Mouse (Mus musculus) frontal cortex, postnatal 25 days (tissue): ENCODE measurements around the gene Glb1l.
"Not testable (repeated sequence)": the region's sequence is repeated elsewhere in the genome, so short reads cannot be mapped to it uniquely, and the experiment has no call there.

Experiments
- DNase-seq, 2 experiments: peaks; one replicate each; pipeline ENCODE4 v3.0.0; 2022; ENCODE audit warnings: low spot score in 2 of 2

Gene Glb1l

GRCm38 (mm10) chr1:75210136-75211087 is at the start of gene Glb1l, which contains the start of gene Stk16:
Gene Glb1l (minus strand): TSS chr1:75210813.
Gene Stk16 (plus strand): TSS chr1:75210838.
- peak; percentile 94 to 96 for DNase-seq

GRCm38 (mm10) chr1:75255516-75256046 is 45.0 kb upstream of the Glb1l start:
- DNase-seq = no peak

- no peak for DNase-seq
Measured at GRCm38 (mm10) chr1:75254625-75255013, 44.0 kb upstream of the Glb1l start.

GRCm38 (mm10) chr1:75253849-75254624 is 43.4 kb upstream of the Glb1l start:
- DNase-seq = peak; percentile 81 to 87

GRCm38 (mm10) chr1:75253029-75253428 is 42.4 kb upstream of the Glb1l start:
- DNase-seq = no peak

DNA sequence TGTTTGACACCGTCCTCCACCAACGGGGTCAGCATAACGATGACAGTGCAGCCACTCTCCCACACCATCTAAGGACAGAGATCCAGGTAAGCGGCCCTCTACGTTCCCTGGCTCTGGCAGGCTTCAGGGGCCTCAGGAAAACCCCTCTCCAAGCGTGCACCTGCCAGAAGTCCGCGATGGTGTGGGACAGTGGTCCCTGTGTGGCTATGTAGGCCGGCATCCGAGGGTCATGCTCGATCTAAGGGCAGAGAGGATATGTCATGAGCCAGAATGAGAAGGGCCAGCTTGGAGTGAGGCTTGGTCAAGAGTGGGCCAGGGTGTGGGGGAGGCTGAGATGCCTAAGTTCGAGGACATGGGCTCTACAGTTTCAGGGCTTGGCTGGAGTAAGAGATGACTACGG is 41.7 kb upstream of the Glb1l start:
- no peak for DNase-seq

DNA sequence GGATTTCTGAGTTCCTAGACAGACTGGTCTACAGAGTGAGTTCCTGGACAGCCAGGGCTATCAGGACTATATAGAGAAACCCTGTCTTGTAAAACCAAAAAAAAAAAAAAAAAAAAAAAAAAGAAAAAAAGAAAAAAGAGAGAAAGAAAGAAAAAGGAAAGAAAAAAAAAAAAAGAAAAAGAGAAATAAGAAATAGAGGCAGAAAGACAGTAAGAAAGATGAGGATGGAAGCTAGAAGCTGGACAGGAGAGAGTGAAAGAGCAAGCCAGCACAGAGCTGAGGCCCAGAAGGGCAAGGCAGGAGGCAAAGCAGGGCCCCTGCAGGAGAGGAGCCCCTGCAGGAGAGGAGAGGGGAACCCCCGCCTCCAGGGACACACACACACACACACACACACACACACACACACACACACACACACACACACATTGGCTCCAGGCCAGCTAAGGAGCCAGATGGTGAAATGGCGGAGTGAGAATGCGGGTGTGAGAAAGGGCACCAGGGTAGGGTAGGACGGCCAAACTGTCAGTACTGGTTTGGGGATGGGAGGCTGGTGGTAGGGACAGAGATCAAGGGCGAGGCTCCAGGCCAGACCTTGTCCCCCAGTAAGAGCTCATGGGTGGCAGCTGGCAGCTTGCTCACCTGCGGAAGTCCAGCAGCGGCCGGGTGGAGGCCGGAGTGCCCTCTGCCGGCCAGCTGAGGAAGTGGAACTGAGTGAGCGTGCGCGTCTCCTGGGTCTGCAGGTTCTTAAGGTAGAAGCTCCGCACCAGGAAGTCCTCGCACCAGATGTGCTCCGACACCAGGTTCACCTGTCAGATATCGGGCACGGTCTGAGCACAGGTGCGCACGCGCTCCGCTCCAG is 40.7 kb upstream of the Glb1l start:
- DNase-seq = peak in 1 of 2 experiments; percentile 67

- no peak for DNase-seq
Measured at GRCm38 (mm10) chr1:75250498-75250897, 39.9 kb upstream of the Glb1l start.

DNA sequence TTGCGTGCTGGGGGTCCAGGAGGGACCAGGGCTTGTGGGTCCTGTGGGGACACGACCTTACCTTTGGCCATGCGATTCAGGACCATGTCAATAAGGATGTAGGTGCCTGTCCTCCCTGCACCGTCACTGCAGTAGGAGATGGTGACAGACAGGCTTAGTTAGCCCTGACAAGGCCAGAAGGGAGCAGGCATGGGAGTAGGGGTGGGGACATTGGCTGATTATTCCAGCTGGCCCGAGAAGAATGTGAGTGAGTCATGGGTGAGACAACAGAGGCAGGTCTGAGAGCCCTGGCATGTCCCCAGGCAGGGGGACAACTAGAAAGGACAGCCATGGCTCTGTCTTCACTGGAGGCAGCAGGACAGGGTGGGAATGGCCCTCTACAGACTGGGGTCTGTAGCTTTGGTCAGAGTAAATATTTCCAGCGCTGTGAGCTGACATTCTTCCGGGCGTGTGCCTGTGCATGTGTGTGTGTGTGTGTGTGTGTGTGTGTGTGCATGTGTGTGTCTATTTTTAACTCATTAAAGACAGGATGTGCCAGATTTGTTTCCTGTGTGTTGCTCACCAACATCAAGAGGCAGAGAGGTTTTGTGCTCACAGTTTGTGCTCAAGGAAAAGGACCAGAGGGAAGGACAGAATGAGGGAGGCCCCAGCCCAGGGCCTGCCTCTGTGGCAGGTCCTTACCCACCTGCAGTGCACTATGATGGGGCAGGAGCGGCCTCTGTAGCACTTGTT is 37.6 kb upstream of the Glb1l start:
- no peak for DNase-seq

DNA sequence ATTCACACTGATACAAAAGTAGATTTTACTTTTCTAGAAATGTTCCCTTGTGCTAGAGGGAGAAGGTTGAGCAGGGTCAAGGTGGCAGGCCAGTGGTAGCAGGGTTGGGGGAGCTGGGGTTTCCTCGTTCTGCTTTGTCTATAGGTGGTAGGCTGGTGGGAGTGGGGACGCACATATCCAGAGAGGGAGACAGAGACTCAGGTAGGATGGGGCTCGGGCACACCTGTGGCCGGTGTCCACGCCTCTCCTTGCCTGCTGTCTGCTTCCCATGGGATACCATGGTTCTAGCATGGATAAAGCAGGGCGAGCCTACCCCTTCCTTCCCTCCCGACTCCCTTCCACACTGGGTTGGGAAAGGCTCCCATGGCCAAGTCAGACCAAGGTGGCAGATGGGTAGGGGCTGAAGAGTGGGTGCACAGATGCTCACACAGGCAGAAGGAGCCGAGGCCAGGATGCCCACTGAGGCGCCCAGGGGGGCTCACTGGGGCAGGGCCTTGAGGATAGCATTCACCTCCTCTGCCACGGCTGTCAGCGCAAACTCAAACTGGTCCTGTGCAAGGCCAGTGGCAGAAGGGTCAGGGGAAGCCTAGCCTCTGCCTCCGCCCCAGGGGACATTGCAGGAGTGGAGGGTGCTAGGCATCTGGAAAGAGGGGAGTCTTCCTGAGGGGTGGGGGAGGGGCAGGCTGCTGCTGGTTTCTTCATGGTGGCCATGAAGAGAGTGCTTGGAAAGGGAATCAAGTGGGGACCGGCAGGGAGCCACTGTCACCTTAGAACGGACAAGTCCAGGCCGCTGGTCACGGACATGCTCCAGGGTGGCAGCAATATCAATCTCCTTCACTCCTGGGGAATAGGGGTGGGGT is 36.7 kb upstream of the Glb1l start:
- DNase-seq = no peak

DNA sequence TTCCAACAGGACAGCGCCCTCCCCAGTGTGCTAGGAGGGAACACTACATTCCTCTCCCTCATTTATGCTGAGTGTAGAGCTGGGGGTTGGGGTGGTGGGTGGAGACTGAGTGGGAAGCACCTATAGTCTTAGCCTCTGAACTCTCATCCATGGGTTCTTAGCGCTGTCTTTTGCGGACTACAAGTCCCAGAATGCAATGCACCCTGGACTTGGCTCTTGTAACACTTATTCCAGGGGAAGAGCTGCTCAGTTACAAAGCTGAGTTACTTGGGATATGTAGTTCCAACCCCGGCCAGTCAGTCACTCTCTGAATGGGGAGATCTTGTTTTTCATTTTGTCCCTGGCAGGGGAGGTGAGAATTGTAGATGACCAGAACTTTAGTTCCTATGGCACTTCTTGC is 34.2 kb upstream of the Glb1l start:
- DNase-seq = peak in 1 of 2 experiments; percentile 37

DNA sequence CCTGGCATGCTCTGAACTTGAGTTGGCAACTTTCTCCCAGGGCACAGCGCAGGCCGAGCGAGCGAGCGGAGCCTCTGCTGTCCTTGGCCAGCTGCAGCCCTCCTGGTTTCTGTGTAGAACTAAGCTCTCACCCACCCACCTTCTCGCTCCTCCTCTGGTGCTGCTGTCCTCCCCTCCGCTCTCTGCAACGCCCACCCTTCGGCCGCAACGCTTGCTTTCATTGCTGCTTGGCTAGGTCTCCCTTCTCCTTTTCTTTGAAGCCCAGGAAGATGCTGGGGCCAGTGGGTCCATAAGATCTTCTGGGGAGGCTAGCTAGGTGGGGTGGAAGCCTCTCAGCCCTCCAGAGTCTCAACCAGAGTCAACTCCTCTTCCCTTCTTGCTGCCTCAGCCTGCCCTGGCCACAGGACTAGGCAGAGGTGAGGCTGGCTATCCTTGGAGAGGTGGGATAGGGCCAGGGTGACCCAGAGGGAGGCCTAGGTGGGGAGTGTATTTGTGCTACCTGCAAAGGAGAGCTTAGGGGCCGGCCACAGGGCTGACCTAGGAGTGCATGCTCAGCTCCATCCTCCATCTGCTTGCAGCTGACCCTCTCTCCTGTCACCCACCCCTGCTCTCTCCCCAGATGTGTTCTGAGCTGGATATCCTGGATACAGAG is 33.7 kb upstream of the Glb1l start:
- no peak for DNase-seq

- no peak for DNase-seq
Measured at GRCm38 (mm10) chr1:75243411-75243810, 32.8 kb upstream of the Glb1l start.

GRCm38 (mm10) chr1:75239591-75239990 is 29.0 kb upstream of the Glb1l start:
- peak in 1 of 2 experiments; percentile 17 for DNase-seq

GRCm38 (mm10) chr1:75236117-75237050 is 25.8 kb upstream of the Glb1l start, which contains the start of gene Dnajb2:
Gene Dnajb2 (plus strand): TSS chr1:75236406.
- peak; percentile 59 to 64 for DNase-seq

- DNase-seq = peak in 1 of 2 experiments; percentile 49
Measured at GRCm38 (mm10) chr1:75234606-75235005, 24.0 kb upstream of the Glb1l start.

DNA sequence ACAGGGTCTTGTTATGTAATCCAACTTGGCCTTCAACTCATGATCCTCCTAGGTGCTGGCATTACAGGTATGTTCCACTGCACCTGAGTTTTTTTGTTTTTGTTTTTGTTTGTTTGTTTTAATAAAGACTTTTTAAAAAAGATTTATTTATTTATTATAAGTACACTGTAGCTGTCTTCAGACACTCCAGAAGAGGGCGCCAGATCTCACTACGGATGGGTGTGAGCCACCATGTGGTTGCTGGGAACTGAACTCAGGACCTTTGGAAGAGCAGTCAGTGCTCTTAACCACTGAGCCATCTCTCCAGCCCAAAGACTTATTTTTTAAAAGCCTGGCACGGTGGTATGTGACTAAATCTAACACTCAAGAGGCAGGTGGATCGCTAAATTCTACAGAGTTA is 21.9 kb upstream of the Glb1l start:
- DNase-seq = not testable (repeated sequence)

- no peak for DNase-seq
Measured at GRCm38 (mm10) chr1:75231664-75232152, 21.1 kb upstream of the Glb1l start, which contains the start of gene A630095N17Rik. Gene A630095N17Rik (minus strand): TSS chr1:75232102.
